Mouse (Mus musculus) ovary, postnatal 36 days (tissue): Measurements from ENCODE around the gene Gm11214.
A peak's percentile ranks its signal among the peaks of the same experiment; 100 is the strongest.

Experiments
- DNase-seq: peaks from one replicate; pipeline ENCODE4 v3.0.0; 2022; ENCODE audit warnings: low spot score, mixed read lengths

The Gm11214 gene

DNA sequence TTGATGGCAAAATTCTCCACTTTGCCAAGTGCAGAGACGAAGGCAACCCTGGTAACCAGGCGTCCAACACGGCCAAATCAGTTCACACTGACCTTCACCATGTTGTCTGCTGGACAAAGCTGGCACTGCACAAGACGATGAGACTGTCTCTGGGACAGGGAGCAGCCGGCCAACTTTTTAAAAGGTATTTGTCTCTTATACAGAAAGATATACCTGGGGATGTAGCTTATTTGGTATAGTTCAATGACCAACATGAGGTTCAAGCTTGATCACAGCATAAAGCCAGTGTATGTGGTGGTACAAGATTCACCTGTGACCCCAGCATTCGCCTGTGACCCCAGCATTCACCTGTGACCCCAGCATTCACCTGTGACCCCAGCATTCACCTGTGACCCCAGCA, at the start of gene Gm11214:
Gene Gm11214 (minus strand): TSS at position 101 of the 400 bp plus-strand sequence.
- DNase-seq: no peak

DNA sequence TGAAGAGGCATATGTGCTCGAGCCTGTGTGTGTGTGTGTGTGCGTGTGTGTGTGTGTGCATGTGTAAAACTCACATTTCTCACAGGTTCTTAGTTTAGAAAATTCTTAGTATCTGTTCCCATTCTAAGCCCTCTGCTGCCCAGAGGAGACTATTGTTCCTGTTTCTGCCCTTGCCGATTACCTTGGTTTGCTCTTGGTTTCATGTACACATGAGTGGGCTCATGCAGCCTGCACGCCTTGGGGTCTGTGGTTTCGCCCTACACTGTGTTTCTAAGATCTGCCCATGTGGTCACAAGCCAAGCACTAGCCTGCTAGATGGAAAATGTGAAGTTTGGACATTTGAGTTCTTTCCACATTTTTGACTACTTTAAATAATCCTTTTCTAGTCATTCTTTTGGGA, 48.7 kb upstream of the Gm11214 start:
- DNase-seq: no peak

DNA sequence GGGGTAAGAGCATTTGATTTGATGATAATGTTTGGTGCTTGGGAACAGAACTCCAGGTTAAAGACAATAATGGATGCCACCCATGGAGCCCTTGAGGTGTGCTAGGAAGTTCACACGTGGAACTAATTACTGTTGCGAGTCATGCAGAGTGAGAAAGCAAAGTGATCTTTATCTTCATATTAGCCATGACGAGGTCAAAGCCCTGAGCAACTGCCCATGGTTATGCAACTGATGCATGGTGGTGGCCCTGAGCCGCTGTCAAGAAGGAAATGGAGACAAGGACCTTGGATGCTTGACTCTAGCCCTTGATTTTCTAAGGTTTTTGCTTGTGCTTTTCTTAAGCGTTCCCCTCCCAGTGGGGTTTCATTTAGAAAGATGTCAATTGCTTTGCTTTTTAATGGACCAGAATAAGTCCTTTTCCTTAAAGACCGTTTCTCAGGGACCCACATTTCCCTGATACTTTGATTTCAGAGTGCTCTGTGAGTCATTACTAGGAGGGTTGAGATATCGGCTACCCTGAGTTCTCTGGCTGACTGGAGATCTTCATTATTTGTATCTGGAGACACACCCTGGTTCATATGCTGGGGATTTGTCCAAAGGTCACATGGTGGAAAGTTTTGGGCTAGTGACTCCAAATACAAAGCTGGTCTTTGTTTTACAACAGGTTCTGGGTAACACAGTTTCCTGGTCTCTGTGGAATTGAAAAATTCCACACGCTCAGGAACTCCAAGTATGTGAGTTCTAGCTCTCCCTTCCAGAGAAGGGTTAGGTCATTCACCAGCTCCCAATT, 47.4 kb upstream of the Gm11214 start:
- DNase-seq: no peak

DNA sequence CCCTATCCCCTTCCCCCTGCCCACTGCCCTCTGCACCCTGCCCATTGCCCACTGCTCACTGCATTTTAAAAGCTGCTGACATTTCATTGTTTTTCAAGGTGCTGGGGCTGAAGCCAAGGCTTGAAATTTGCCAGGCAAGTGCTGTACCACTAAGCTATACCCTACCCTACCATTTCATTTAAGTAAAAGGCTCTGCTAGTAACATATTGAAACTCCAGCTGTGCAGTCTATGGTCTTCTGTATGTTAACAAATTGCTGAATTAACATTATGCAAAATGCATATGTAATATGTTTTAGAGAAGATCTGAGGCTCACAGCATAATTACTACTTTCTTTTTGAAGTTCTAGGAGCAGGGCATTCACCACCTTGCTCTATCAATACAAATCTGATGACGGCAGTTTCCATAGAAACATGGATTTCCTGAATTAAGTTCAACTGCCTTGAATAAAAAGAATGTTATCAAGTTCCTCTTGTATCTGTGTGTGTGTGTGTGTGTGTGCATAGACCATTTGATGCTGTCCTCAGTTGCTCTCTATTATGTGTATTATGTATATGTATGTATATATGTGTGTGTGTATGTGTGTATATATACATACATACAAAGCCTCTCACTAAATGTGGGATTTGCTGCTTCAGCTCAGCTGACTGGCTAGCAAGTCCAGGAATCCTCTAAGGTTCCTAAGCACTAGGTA, 43.2 kb upstream of the Gm11214 start:
- no peak for DNase-seq

DNA sequence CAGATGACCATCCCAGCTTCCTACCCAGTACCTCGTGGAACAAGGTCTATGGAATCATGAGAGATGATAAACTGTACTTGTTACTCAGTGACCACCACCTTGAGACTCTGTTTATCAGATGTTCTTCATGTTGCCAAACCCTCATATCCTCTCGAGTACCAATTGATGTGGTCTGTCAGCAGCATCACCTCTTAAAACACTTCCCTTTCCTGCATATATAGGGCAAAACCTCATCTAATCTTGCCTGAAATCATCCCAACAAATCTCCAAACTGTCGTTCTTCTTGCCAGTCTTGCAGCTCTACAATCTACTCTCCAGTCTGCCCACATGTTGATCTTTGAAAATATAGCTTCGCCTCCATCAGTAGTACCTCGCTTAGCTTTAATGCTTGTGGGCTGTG, 41.1 kb upstream of the Gm11214 start:
- no peak for DNase-seq

DNA sequence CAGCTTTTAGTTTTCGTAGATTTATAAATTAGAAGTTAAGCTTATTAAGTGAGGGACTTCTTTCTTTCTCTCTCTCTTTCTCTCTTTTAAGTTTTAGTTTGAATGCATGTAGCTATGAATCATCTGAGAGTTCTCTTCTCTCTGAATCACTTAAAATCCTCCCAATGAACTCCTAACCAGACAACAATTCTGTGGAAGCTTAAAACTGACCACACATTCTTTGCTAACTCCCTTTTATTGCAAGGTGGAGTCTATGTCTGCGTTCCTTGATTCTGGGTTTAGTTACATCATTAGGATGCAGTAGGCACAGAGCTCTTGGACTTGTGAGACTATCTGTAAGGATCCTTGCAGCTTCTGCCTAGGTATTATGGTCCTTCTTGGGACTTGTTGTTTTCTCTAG, 40.5 kb upstream of the Gm11214 start:
- DNase-seq: no peak

DNA sequence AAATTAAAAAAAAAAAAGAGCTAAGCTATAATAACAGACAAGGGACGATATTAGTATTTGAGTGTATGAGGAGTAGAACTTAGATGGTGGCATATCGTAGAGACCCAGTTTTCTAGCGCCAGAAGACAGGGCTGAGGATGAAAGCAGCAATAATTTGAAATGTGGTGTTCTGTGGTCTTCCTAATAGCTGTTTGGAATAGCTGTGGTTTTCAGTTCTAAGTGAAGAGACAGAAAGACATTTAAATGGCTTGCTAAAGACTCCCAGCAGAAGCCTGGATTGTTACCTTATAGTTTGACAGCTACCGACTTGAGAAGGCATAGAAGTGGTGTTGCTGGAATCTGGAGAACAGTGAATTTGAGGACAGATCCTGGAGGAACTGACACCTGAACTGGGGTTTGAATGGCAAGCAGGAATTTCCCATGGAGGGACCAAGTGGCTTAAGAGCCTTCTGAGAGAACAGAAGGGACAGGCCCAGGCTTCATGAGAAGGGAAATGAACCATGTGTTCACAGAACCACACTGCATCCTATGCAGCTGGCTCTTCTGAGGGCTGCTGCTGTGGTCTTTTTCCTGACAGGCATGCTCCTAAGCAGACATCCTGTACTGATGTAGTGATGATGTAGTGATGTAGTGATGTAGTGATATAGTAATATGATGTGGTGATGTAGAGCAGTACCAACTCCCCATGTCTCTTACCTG, 39.0 kb upstream of the Gm11214 start:
- no peak for DNase-seq

DNA sequence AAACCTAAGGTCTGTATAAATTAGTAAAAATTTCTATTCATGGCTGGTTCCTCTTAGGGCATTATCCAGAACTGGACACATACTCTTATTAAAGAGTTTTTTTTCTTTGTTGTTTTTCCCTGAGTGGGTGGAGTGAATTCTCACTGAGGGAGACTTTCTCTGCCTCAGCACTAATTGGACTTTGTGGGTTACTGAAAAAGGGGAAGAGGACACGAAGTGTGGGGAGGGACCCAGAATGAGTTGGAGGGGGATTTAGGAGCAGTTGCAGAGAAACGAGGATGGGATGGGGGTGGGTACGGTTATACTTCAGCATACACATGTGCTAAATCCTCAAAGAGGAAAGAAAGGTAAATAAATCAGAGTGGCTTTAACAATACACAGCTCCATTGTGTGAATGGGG, 36.6 kb upstream of the Gm11214 start:
- no peak for DNase-seq

DNA sequence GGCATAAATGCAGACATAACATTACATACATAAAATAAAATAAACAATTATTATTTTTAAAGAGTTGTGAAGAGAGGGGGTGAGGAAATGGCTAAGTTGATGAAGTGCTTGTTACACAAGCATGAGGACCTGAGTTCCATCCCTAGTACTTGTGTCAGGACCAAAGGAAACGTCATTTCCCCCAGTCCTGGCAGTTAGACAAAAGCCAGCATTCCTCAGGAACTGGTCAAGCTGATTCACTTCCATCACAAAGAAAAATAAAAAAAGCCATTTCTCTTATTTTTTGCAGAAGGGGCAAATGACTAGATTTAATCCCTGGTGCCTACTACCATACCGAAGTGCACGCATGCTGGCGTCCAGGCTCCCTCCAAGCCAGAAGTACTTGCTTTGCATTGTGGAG, 33.7 kb upstream of the Gm11214 start:
- DNase-seq: no peak

DNA sequence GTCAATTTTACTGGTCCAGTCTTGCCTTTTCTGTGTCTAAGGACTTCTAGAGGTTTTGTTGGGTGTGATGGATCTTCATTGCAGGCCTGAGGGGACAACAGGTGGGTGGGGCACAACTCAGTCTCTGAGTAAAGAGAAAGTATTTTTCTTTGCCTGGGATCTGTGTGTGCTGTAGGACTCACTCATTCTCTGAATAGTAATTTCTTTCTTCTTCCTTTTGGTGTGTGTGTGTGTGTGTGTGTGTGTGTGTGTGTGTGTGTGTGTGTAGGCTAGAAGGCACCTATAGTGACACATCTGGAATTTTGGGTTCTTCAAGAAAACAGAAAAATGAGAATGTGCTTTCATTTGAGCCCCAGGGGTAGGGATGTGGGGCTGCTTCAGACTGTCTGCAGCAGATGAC, 29.2 kb upstream of the Gm11214 start:
- DNase-seq: no peak

DNA sequence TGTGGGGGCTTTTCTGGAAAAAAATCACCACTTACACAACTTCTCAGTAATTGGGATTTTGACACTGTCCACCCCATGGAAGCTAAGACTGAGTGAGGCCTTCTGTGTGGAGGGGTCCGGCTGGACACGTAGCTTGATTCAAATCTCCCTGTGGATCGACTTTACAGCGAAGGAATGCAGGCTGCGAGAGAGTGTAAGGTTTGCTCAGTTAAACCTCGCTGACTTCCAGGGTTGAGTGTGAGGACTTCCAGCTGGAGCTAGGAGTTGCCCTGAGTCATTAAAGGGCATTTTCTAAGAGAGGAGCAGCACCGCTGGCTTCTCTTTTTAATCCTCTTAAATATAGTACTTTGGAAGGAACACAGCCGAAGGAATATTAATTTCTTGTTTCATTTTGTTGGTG, 24.2 kb upstream of the Gm11214 start:
- DNase-seq: no peak

DNA sequence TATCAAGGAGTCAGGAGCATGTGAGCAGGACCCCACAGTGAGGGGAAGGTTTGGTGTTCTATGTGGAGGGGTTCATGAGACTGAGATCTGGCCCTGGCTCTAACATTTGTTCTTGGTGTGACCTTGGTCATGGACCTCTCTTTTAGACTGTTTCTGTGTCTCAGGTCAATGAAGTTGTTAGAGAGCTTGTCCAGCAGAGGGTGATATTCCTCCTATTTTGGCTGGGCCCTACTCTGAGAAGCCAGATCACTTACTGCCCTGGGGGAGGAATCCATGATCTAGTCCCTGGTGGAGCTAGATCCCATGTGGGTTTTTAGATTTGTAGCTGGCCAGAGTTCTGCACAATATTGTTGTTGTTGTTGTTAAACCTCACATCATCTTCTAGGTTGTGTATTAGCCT, 23.0 kb upstream of the Gm11214 start:
- peak; percentile 6 for DNase-seq

DNA sequence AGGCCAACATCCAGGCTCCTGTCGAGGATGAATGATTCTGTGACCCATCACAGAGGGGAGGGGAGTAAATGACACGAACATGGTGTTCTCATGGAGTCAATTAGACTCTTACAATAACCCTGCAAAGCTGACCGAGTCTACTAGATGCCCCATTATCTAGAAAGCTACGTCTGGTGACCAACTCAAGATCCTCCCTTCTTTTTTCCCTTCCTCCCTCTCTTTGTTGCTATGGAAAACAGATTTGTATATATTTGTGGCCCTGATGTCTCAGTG, 22.0 kb upstream of the Gm11214 start:
- DNase-seq: no peak

DNA sequence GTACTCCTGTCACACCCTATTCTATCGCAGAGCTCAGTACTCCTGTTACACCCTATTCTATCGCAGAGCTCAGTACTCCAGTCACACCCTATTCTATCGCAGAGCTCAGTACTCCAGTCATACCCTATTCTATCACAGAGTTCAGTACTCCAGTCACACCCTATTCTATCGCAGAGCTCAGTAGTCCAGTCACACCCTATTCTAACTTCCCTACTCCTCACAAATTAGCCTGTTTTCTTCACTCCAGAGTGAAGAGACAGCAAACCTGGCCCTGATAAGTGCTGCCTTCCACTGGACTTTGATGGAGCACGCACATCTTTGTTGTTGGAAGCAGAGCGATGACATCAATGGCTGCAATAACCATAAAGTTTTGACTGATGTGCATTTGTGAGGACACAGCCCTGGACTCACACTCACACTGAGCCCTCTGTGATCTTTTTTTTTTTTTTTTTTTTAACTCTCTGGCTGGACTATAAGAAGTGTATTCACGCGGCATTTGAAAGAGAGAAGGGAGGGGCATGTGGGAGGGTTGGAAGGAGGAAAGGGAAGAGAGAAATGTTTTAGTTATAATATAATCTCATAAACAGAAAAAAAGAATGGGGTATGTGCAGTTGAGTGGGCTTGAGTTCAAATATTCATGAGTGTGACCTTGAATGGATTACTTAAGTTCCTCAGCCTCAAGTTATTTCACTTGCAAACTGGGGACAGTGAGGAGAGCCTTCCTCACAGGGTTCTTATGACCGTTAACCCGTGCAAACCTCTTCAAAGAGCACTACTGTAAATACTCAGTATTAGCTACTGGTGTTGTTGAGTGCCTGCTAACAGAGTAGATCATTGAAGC, 21.5 kb upstream of the Gm11214 start:
- DNase-seq: no peak

DNA sequence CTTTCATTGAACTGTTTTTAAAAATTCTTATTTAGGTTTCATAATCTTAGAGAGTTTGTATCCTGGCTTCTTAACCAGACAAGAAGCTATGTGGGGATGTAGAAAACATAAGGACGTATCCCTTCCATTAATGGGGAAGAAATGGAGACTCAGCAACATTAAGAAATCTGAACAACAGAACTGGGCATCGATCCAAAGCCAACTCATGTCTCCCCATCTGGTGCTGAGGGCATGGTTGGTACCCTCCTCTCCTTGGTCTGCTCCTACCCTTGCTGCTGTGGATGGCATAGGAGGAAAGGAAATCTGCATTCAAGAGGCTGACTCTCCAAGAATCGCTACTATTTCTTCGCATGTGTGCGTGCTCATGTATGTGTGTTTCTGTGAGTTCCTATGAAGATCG, 20.5 kb upstream of the Gm11214 start:
- no peak for DNase-seq

DNA sequence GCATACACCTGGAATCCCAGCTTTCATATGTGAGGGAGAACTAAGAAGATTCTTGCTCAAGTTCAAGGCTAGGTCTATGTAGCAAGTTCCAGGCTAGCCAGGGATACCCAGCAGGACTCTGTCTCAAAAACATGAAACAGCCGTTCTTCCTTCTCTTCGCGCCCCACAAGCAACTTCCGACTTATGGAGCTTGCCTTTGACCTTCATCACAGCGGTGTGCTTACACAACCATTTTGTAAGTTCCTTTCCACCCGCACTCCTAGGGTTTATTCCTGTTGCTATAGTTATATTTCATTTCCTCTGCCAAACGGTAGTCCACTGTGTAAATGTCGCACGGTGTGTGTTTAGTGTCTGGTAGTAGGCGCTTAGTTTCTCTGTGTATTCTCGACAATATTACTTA, 19.9 kb upstream of the Gm11214 start:
- no peak for DNase-seq

DNA sequence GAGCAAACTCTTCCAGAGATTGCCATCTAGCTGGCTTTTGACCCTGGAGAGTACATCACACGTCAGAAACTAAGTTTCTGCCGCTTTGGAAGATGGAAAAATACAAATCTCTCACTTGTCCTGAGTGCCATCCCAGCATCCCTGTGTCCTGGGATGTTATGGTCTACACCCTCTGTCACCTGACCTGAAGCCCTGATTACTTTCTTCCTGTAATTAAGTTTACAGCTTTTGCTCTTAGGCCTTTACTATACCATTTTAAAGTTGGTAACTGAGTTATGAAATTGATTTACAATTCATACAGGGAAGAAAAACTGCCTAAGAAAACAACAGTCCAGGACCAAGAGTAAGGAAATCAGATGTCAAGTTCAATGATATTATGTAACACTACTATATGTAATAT, 19.3 kb upstream of the Gm11214 start:
- no peak for DNase-seq

DNA sequence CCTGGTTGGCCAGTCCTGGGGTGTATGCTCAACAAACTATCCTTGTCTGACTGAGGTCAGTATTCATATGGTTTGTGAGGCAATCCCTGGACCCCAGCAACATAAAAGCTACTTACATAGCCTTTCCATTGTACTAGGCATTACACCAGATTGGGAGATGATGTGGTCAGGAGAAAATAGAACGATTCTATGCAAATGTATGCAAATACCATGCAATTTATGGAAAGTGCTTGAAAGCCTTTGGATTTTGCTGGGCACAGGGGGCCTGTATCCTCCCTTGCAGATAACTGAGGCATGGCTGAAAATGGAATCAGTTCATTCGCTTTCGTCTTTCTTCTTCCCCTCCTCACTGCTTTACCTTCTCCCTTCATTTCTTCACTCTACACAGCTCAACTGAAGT, 18.4 kb upstream of the Gm11214 start:
- DNase-seq: no peak

DNA sequence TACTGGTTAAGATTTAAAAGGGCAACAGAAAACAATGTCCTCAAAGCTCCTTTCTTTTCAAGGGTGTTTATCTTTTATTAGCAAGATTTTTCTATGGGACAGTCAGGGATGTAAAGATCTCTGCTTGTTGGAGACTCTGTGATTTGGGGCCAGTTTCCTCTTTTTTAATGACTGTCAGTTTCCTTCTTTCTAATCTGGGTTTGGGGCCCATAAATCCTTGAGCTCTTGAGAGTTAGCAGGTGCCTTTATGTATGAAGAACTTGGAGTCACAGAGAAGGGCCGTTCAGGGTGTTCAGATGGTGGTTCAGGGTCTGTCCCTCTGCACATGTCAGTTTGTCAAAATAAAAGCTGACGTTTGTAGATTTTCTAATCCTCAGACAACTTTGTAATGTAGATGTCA, 11.9 kb upstream of the Gm11214 start:
- DNase-seq: no peak

DNA sequence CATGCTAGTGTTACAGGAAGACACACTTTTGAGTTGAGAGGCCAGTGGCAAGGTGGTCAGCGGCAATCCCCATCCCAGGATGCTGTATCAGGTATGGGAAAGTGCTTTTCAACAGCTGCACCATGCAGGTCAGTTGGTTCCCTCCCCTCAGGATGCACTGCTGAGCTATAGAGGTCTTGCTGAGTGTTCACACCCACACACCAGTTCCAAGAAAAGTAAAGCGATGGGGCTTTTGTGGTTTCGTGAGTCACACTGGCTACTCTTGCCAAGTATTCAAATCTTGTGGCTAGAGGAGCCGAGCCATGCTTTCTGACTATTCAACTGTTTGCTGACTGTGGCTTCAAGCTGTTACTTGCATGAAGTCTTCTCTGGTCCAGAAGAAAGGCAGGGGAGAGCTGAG, 5.1 kb upstream of the Gm11214 start:
- DNase-seq: no peak

DNA sequence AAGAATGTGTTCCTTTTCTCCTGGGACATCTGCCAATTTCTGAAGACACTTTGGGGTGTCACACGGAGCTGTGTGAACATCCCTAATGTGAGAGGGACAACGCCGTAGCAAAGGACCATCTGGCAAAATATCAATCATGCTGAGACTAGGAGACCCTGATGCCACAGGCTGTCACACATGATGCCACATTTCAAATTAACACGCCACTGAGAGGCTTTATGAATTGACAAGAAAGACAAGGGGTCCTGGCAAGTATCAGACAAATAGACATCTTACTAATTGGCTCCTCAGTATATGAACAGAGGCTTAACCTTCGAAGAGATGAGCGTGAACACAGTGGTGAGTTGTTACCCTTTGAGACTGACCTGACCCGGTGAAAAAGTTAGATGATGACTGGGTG, 2.6 kb upstream of the Gm11214 start:
- DNase-seq: no peak

DNA sequence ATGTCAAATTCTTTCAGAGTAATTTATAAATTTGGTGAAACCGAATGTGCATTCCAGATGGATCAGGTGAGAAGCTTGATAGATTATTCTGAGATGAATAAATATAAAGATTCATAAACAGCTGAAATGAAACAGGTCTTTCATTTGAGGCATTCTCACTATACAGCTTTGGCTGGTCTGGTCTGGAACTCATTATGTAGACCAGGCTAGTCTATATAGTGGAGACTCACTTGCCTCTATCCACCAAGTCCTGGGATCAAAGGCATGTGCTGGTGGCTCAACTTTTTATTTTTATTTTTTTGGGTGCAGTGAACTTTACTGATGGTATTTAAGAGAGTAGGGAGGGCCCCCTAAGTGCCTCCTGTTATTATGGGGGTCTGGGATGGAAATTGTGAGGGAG, 1.3 kb downstream of the Gm11214 start:
- DNase-seq: no peak

DNA sequence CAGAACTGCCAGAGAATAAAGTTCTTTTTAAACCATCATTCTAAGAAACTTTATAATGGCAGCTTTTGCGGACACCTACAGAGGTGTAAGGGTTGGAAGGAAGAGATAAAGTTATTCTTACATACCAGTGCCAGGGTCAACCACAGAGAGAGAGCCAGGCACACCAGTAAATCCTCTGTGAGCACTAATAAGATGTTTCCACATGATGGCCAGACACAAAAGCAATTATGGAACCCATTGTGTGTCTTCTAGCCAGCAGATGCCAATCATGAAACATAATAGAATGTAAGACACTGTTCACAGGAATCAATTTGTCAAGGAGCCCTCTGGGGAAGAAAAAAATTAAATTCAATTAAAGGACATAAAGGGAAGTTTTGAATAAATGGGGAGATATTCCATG, 1.8 kb downstream of the Gm11214 start:
- no peak for DNase-seq
